Mouse (Mus musculus) T-helper 17 cell (primary cell): ENCODE results near the gene Olfr486.
"Not testable (repeated sequence)": the region's sequence is repeated elsewhere in the genome, so short reads cannot be mapped to it uniquely, and the experiment has no call there.

ENCODE experiments used
- in situ Hi-C, 2 experiments: fragments of 300-600 bp; cut with MboI, MseI; formaldehyde crosslinking; loops; 1 replicate in 1 of 2; 2 replicates in 1 of 2; pipeline ENCODE4 v1.15.1; 2025; ENCODE audit warnings: high pct_unique_total_duplicates in 2 of 2

The Olfr486 gene

DNA sequence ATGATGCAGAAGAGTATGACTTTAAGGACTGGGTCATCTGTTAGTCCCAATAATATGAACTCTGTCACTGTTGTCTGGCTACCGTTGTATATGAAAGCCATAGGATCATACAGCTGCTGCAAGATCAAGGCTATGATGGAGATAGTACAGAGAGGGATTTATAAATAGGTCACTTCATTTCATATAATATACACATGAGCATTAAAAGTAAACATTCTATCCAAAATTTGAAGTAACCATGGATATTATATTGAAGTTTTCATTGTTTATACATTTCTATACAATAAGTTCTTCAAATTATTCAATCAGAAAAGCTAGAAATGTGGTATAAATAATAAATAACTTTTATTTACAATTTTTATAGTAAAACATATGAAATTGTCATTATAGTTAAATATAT, at the start of gene Olfr486:
Gene Olfr486, minus strand, starts transcription at position 101 of the 400 bp plus-strand sequence.
- in situ Hi-C loops = not testable (repeated sequence)

DNA sequence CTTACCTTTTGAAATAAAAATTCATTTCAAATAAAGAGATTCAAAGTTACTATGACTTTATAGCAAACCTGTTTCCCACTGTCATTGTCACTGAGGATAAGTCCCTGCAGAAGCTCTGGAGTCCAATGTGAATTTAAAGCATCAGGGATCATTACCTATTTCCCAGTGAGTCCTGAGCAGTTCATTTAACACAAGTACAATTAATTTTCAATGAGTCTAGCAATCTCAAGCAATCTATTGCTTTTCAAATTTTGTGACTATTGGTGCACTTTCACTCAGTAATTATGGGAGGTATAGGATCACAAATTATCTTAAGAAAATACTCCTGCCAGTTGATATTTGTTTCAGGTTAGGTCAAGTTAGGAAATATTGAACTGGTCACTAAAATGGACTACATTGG, 42.0 kb upstream of the Olfr486 start, which contains the start of gene Olfr487:
Gene Olfr487, minus strand, starts transcription at position 101 of the 400 bp plus-strand sequence.
- in situ Hi-C loops = not testable (repeated sequence)

DNA sequence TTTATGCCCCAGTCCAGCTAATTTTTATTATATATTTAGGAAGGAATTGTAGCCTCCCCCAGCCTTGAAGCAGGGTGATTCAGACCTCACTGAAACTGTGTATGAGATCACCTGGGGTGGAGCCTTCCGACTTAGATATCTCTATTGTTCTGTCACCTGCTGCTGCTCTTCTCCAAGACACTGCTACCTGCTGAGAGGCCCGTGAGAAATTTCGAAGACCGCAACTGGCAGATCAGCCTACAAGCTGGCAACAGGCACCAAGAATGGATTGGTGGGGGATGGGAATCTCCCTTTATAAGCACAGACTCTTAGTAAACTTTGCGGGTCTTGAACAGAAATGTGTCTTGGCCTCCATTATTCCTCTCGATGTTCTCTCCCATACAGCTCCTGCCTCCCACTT, 24.4 kb upstream of the Olfr486 start:
- in situ Hi-C loops = no loop called here

DNA sequence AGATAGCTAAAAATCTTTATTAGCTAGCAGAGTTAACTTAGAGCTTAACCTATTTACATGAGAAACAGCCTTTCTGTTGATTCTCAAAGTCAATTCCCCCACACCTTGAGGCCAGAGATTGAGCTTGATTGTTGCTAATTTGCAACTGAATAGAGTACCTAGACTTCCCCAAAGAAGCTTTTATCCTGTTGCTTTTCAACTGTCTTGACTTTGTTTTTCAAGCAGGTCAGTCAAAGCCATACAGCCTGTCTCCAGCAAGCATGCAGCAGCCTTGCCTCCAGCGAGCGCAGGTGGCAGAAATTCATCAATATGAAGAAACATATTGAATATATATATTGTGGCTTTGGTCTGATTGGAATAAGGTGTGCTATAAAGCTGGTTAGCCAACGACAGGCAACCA, 23.8 kb upstream of the Olfr486 start:
- in situ Hi-C loops = not testable (repeated sequence)

DNA sequence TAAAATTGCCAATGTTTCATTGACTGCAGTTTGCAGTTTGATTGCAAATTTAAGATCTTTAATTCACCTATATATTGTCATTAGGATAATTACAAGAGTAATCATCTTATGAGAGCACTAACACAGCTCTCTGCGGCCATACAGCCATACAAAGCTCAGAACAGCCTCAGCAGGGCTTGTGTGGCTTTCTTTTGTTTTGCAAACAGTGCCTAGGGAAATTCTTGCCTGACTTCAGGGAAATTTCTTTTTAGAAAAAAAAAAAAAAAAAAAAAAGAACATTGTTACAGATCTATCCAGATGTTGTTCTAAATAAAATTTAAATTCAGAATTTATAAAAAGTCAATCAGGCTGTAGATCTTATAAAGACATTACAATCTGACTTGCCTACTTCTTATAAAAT, 20.2 kb upstream of the Olfr486 start:
- in situ Hi-C loops = not testable (repeated sequence)

DNA sequence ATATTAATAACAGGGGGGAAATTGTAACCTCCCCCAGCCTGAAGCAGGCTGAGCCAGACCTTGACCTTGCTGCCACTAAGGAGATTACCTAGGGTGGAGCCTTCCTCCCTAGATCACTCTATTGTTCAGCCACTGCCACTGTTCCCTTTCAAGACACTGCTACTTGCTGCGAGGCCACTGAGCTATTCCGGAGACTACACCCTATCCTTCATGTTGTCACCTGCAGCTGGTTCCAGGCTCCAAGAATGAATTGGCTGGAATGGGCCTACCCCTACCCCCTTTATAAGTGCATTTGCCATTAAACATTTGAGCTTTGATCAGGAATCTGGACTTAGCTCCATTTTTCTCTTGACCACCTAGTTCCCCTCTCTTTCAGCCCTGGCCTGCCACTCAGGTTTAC, 18.7 kb upstream of the Olfr486 start:
- in situ Hi-C loops = not testable (repeated sequence)

- in situ Hi-C loops = not testable (repeated sequence)
Measured at GRCm38 (mm10) chr7:108185237-108185636, 12.7 kb upstream of the Olfr486 start.

DNA sequence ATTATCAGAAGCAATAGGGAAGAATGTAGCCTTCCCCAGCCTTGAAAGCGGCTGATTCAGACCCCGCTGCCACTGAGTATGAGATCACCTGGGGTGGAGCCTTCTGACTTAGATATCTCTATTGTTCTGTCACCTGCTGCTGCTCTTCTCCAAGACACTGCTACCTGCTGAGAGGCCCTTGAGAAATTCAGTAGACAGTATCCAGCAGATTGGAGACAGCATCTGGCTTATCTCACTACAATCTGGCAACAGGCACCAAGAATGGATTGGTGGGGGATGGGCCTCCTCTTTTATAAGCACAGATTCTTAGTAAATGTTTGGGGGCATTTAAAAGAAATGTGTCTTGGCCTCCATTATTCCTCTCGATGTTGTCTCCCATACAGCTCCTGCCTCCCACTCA, 11.9 kb upstream of the Olfr486 start:
- in situ Hi-C loops = not testable (repeated sequence)

- in situ Hi-C loops = no loop called here
Measured at GRCm38 (mm10) chr7:108159771-108160170, 12.8 kb downstream of the Olfr486 start, which contains the start of gene Olfr485. Gene Olfr485, minus strand, starts transcription at chr7:108159871.

- in situ Hi-C loops = no loop called here
Measured at GRCm38 (mm10) chr7:108127349-108127748, 45.2 kb downstream of the Olfr486 start, which contains the start of gene Olfr484. Gene Olfr484, minus strand, starts transcription at chr7:108127449.
